Mouse (Mus musculus) midbrain, embryonic 16.5 days (tissue): ENCODE data around the gene Hps4. TPM values are rescaled to one million over a fixed set of nuclear protein-coding genes. Genes with fewer than 3 reads are reported as not detected.

Source experiments
- ATAC-seq: fragments of 200-750 bp; cut with Nextera tagmentation; 2 replicates; pipeline ENCODE4 v1.8.0; 2017; ENCODE audit warnings: moderate TSS enrichment
- H3K27ac ChIP-seq: fragments of 300-500 bp; sonication (generic); 2 replicates; pipeline ENCODE4 v1.5.1; 2014; ENCODE audit warnings: mild to moderate bottlenecking, low read length, mixed read lengths
- H3K27me3 ChIP-seq: fragments of 300-500 bp; sonication (generic); 2 replicates; pipeline ENCODE4 v1.6.1; 2014; ENCODE audit warnings: low read depth, low read length, mixed read lengths; ENCODE audit not compliant: control insufficient read depth, insufficient read depth
- H3K36me3 ChIP-seq: fragments of 300-500 bp; sonication (generic); 2 replicates; pipeline ENCODE4 v1.6.1; 2014; ENCODE audit warnings: mild to moderate bottlenecking, low read length, moderate library complexity, mixed read lengths; ENCODE audit not compliant: control insufficient read depth, insufficient read depth
- H3K4me1 ChIP-seq: fragments of 300-500 bp; sonication (generic); 2 replicates; pipeline ENCODE4 v1.6.1; 2014; ENCODE audit warnings: mild to moderate bottlenecking, low read length, mixed read lengths; ENCODE audit not compliant: control insufficient read depth, insufficient read depth
- H3K4me2 ChIP-seq: fragments of 300-500 bp; sonication (generic); 2 replicates; pipeline ENCODE4 v1.6.1; 2014; ENCODE audit warnings: mild to moderate bottlenecking, low read length, mixed read lengths
- H3K4me3 ChIP-seq: fragments of 300-500 bp; sonication (generic); 2 replicates; pipeline ENCODE4 v1.5.1; 2014; ENCODE audit warnings: low read depth, mild to moderate bottlenecking, low read length, moderate library complexity, mixed read lengths
- H3K9ac ChIP-seq: fragments of 300-500 bp; sonication (generic); 2 replicates; pipeline ENCODE4 v1.6.1; 2014; ENCODE audit warnings: low read depth, low read length, mixed read lengths
- H3K9me3 ChIP-seq: fragments of 300-500 bp; sonication (generic); replicated peaks from 2 replicates; pipeline ENCODE4 v1.6.1; 2014; ENCODE audit warnings: mild to moderate bottlenecking, low read length, mixed read lengths; ENCODE audit not compliant: control insufficient read depth, poor library complexity, severe bottlenecking
- WGBS: fragments of 180-500 bp; shearing (Covaris S2); extraction: QIAGEN DNeasy Blood & Tissue Kit; methylation state at CpG from one replicate; pipeline ENCODE4 v1.1.7; 2014; 5-methylcytosine and 5-hydroxymethylcytosine counted together
- polyA plus RNA-seq: library from polyadenylated mRNA; unstranded; fragments of >200 nt; fragmentation: Nextera tagmentation; extraction: Ambion mirVana; gene quantifications from 2 replicates; pipeline ENCODE4 v1.2.1, GENCODE M21; 2015

Hps4 gene
- polyA plus RNA-seq, 1 experiment from 2014 or later: 45.6 TPM

DNA sequence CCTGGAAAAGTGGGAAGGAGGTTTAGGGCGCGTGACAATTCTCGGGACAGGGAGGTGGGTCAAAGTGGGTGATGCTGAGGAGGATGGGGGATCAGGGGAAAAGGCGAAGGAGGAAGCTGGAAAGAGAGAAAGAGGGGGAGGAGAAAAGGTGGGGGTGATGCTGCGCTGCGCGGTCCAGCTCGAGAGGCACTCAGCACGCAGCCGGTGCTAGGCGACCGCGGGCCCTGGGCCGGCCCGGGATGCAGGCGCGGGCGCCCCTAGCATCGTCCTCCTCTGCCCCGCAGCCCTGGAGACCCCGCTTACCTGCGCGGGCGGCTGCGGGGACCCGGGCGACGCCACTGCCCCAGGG lies 51.5 kb downstream of the Hps4 start:
- peaks cover 50% of the 10 kb centered on the region for H3K4me1 ChIP-seq
- peak; percentile 84 for ATAC-seq
- H3K9ac ChIP-seq: peak overlapping the region; percentile 87
- H3K27me3 ChIP-seq: no peaks in the 10 kb centered on the region
- peak overlapping the region; percentile 80 for H3K4me3 ChIP-seq
- peaks cover 10% of the 10 kb centered on the region; the same call in 1 of the 2 replicates for H3K36me3 ChIP-seq
- H3K4me2 ChIP-seq: peak overlapping the region; percentile 72
- no peaks in the 10 kb centered on the region for H3K9me3 ChIP-seq
- 0% methylated on average over 25 of the region's 28 CpGs for WGBS
- peak overlapping the region; percentile 92 for H3K27ac ChIP-seq

DNA sequence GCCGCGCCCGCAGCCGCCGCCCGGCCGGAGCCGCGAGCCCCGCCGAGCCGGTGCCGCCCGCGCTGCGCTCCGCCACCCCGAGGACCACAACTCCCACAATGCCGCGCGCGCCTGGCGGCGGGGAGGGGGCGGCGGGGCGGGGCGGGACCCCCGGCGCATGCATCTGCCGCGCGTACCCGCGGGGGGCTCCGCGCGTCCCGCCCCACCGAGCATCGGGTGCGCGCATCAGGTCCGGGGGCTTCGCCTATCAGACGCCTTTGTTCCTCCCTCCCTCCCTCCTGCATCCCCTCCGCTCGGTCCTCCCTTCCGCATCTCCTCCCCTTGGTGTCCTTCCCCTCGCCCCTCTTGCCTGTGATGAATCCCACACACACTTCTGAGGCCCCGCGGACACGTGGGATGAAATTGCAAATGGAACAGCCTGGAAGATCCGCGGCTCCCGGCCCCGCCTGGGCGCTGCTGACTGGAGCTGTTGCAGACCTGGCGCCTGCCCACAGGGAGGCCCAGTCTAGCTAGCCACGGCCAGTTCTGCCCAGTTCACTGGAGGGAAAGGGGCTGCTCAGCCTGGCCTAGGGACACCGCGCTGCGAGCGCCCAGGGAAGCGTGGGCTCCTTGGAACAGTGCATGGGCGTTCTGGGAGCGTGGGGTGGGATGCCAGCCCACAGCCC lies 52.0 kb downstream of the Hps4 start, which contains the start of gene Asphd2:
Asphd2 (minus strand) TSS at position 88 of the 665 bp plus-strand sequence.
- peak; percentile 89 for ATAC-seq
- peak within 1 kb of the TSS; percentile 92 for H3K27ac ChIP-seq
- H3K36me3 ChIP-seq: peaks cover 8% of the 10 kb centered on the region; the same call in 1 of the 2 replicates
- peaks cover 45% of the 10 kb centered on the region for H3K4me1 ChIP-seq
- H3K9me3 ChIP-seq: no peaks in the 10 kb centered on the region
- peak within 1 kb of the TSS; percentile 80 for H3K4me3 ChIP-seq
- H3K27me3 ChIP-seq: no peaks in the 10 kb centered on the region
- peak within 1 kb of the TSS; percentile 72 for H3K4me2 ChIP-seq
- WGBS: 1% methylated on average over 35 of the region's 67 CpGs
- peak within 1 kb of the TSS; percentile 87 for H3K9ac ChIP-seq

DNA sequence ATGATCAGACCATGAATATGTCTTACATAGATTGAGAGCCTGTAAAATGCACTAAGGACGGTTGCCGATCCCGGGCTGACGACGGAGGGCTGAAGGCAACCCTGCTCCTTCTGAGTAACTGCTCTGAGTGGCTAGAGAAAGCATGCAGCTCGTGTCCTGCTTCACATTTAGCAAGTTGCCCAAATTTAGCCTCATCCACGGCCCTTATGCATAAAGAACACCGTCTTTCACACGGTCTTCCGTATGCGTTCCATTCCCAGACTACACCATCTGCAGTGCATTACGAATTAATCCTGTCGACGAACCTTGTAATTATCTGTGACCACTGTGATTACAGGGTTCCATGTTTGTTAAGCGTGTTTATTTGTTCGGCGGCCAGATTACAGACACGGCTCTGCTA lies 53.2 kb downstream of the Hps4 start:
- 0 out of 2 replicates have a peak, but pooled peaks cover 4% of the 10 kb centered on the region for H3K36me3 ChIP-seq
- ATAC-seq: no peak
- peaks cover 33% of the 10 kb centered on the region for H3K4me1 ChIP-seq
- H3K27ac ChIP-seq: peak overlapping the region; percentile 50
- WGBS: 63% methylated on average over 18 of the region's 18 CpGs
- H3K4me3 ChIP-seq: no peak overlapping the region
- H3K27me3 ChIP-seq: no peaks in the 10 kb centered on the region
- H3K4me2 ChIP-seq: no peak overlapping the region
- no peaks in the 10 kb centered on the region for H3K9me3 ChIP-seq
- no peak overlapping the region for H3K9ac ChIP-seq

DNA sequence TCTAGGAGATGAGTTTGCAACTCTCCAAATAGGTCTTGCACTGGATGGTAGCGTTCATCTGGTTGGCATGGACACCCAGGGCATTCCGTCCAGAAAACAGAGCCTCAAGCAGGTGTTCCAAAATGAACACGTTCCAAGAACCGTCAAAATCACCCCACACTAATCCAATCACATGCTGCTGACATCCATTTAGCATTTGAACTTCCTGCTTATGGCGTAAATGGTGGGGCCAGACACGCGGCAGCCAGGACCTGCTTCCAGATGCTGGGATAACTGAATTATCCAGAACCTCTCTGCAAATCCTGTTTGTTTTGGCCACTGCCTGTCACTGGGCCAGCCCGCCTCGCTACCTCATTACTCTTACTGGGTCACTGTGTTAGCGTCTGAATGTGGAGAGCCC lies 56.4 kb downstream of the Hps4 start:
- Histone ChIP-seq H3K36me3 (no peaks in the 10 kb centered on the region), H3K27ac (no peak overlapping the region), H3K27me3 (no peaks in the 10 kb centered on the region), H3K4me1 (peaks cover 9% of the 10 kb centered on the region; the same call in 1 of the 2 replicates), H3K9ac (no peak overlapping the region), H3K9me3 (no peaks in the 10 kb centered on the region), H3K4me3 (no peak overlapping the region), H3K4me2 (no peak overlapping the region)
- no peak for ATAC-seq
- WGBS: 63% methylated on average over 10 of the region's 10 CpGs

DNA sequence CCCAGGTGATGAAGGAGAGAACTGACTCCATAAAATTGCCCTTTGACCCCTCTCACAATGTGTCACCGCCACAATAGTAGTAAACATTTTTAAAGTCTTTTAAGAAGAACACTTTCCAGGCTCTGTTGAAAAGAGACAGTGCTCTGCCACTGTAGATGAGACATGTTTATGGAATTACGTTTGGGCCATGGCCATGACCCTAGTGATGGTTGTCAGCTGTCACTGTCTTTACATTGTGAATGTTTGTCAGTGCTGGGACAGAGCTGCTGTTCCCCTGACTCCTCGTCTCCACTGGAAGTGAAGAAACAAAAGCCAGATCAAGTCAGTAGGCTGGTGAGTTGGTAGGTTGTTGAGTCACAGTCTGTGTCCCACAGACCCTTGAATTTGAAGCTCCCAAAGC lies 59.6 kb downstream of the Hps4 start:
- no peak overlapping the region for H3K27ac ChIP-seq
- no peak overlapping the region for H3K4me3 ChIP-seq
- H3K27me3 ChIP-seq: no peaks in the 10 kb centered on the region
- WGBS: 71% methylated on average over 3 of the region's 3 CpGs
- H3K9ac ChIP-seq: no peak overlapping the region
- no peak overlapping the region for H3K4me2 ChIP-seq
- H3K36me3 ChIP-seq: no peaks in the 10 kb centered on the region
- H3K4me1 ChIP-seq: no peaks in the 10 kb centered on the region
- no peaks in the 10 kb centered on the region for H3K9me3 ChIP-seq
- no peak for ATAC-seq

DNA sequence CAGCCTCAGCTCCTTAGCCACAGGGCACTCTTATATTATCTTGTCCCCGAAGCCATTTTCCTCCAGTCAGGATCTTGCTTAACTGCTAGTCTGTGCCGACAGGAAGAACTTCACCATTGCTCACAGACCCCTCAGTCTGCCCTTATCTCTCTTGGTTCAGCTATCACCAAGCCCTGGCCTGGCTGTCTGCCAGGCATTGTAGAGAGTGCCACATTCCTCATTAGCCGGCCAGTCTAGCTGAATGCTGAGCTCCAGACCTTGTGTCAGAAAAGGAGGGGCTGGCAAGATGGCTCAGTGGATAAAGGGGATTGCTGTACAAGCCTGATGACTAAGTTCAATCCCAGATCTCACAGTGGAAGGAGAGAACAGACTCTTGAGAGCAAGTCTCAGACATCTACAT lies 63.1 kb downstream of the Hps4 start:
- WGBS: 66% methylated on average over 3 of the region's 3 CpGs
- H3K27ac ChIP-seq: no peak overlapping the region

DNA sequence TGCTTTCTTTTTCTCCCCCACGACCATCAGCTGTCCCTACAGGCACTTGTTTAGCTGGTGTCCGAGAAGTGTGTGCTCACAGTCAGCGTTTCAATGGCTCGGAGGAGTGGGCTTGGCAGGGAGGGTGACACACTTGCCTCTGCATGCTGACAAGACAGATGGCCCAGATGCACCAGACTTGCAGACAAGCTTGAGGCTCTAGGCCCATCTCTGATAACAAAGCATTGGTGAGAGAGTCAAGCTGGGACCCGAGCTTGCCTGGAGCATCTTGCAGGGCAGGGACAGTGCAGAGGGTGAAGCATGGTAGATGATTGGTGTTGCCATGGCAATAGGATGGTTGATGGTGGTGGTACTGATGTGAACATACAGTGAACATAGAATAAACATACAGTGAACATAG lies 66.4 kb downstream of the Hps4 start:
- WGBS: 42% methylated on average over 5 of the region's 5 CpGs

More for the DNA sequence above, 63.1 kb downstream of the Hps4 start:
- no peak overlapping the region for H3K4me2 ChIP-seq
- no peak for ATAC-seq
- no peaks in the 10 kb centered on the region for H3K9me3 ChIP-seq
- H3K4me1 ChIP-seq: peaks cover 16% of the 10 kb centered on the region
- no peak overlapping the region for H3K4me3 ChIP-seq
- H3K36me3 ChIP-seq: no peaks in the 10 kb centered on the region
- H3K27me3 ChIP-seq: no peaks in the 10 kb centered on the region
- H3K9ac ChIP-seq: no peak overlapping the region

DNA sequence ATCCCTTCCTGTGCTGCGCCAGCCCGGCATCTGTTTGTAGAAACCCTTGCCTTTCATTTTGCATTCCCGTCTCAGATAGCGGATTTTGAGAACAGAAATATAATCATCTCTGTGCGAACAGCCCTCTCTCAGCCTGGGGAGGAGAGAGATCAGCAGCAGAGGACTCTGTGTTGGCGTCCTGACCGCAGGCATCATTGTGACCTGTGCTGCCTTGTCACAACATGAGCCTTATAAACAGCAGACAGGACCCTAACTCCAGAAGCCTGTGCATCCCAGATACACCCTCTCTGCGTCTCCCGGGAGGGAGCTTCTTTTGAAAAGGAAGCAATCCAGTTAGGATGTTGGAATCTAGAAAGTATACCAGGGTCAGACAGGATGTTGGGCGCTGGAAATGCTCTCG lies 68.2 kb downstream of the Hps4 start:
- no peaks in the 10 kb centered on the region for H3K27me3 ChIP-seq
- H3K4me1 ChIP-seq: peaks cover 41% of the 10 kb centered on the region
- ATAC-seq: peak; percentile 40
- 7% methylated on average over 11 of the region's 11 CpGs for WGBS
- H3K4me3 ChIP-seq: no peak overlapping the region
- H3K4me2 ChIP-seq: peak overlapping the region; percentile 48
- peak overlapping the region; percentile 87 for H3K27ac ChIP-seq
- H3K36me3 ChIP-seq: no peaks in the 10 kb centered on the region
- H3K9ac ChIP-seq: peak overlapping the region; percentile 15; the same call in 1 of the 2 replicates
- no peaks in the 10 kb centered on the region for H3K9me3 ChIP-seq

More for the DNA sequence above, 66.4 kb downstream of the Hps4 start:
- Histone ChIP-seq H3K4me2 (no peak overlapping the region), H3K36me3 (no peaks in the 10 kb centered on the region), H3K9me3 (no peaks in the 10 kb centered on the region), H3K4me1 (peaks cover 33% of the 10 kb centered on the region), H3K4me3 (no peak overlapping the region), H3K9ac (no peak overlapping the region), H3K27me3 (no peaks in the 10 kb centered on the region), H3K27ac (peak overlapping the region; percentile 87)
- ATAC-seq: no peak

DNA sequence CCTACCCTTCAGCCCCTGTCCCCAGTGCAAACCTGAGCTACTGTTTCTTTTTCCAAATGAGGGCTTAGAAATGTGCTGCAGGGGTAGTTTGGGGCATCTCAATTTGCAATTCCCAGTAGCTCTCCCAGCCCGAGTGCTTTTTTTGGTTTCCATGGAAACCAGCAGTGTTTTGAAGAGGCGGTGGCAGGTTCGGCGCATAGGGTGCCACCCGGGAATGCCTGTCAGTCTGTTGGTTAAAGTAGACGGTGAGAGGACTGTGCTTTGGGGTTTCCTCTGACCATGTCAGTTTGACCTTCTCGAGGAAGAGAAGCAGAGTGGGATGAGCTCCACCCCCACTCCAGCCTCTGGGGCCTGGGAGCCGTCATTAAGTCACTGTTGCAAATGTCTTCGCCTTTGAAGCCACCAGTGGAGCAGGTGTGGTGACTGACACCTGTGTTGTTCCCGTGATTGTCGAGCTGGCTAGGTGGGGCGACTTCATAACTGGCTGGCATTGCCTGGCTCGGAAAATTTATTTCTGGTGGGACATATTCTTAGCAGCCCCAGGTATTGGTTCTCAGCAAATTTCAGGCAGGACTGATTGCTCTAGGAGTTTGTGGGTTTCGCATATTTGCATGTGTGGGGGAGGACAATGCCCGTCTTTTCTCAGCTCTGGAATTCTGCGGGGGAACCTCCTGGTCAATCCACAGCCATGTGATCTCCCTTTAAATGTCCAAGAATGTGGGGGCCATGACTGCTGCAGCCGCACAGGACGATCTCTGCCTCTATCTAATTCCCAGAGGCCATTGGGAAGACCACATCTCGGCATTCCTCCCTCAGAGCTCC lies 68.8 kb downstream of the Hps4 start:
- WGBS: 9% methylated on average over 19 of the region's 19 CpGs
- H3K9ac ChIP-seq: peak overlapping the region; percentile 10
- H3K4me2 ChIP-seq: peak overlapping the region; percentile 48
- ATAC-seq: peak; percentile 77
- H3K27me3 ChIP-seq: no peaks in the 10 kb centered on the region
- H3K36me3 ChIP-seq: no peaks in the 10 kb centered on the region
- peak overlapping the region; percentile 87 for H3K27ac ChIP-seq
- H3K4me3 ChIP-seq: peak overlapping the region; percentile 4; the same call in 1 of the 2 replicates
- H3K9me3 ChIP-seq: no peaks in the 10 kb centered on the region
- H3K4me1 ChIP-seq: peaks cover 48% of the 10 kb centered on the region
